In the genomic region with DNA sequence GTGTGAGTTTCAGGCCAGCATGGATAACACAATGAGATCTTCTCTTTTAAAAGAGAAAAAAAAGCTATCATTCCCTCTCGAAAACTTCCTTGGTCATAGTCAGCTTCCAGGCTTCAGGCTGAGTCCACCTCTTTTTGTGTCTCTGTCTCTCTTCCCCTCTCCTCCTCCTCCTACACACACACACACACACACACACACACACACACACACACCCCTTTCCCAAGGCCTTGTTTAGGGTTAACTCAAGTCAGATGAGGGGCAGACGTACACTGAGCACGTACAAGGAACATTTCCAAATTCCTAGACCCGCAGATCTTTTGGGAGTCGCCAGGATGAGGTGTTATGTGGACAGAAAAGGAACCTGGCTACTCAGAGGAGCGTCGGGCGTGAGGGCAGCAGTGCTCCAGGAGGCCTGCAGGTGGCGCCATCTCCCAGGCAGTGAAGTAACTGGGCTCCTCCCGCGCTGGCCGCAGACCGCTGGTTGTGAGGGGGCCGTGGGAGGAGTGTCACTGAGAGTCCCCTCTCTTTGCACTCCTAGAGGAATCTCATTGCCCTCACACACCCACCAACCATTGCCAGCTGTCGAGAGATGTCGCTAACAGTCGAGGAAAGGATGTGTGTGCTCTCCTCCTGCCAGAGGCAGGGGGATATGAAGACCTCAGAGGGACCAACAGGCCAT, we compare ENCODE assay signal across 8 mouse cellular contexts. TPM values are rescaled to one million over a fixed set of nuclear protein-coding genes. Genes with fewer than 3 reads are reported as not detected.
DNase-seq lines count a peak whose midpoint lies in the region; ATAC-seq and TF ChIP-seq lines count a peak whose summit lies in the region.

No protein-coding gene starts in this region.

- TF ChIP-seq POLR2A in embryonic fibroblast, embryonic 13.5 days (IDR thresholded peaks at IDR 0.05; ENCODE audit: low read depth, low read length) = no peak

- TF ChIP-seq CTCF in embryonic fibroblast, embryonic 13.5 days (IDR thresholded peaks at IDR 0.05; ENCODE audit: borderline replicate concordance, insufficient read depth, low read length) = peak; percentile 97
- peak; percentile 93 for TF ChIP-seq CTCF in left cerebral cortex, adult 2 months (IDR thresholded peaks at IDR 0.05)

- peak; percentile 96 for ATAC-seq in megakaryocyte, adult 5-6 weeks (ENCODE audit: poor library complexity, severe bottlenecking)

- no peak overlapping the region for H3K4me3 ChIP-seq in embryonic fibroblast, embryonic 13.5 days (ENCODE audit: insufficient read depth, low read length)
- H3K4me3 ChIP-seq in left cerebral cortex, adult 2 months = no peak overlapping the region; the same call in 1 of the 2 replicates

- intact Hi-C loops in heart, postnatal 14 days (cut with DNase I) = loop anchor here (1.0 kb wide), 1 partner anchor 237 kb away; no protein-coding TSS in a partner anchor
- intact Hi-C loops in left cerebral cortex, adult 2 months (cut with DNase I) = loop anchor here (1.0 to 2.0 kb wide), 3 partner anchors 153 to 290 kb away; no protein-coding TSS in a partner anchor

- DNase-seq in ES-CJ7 (ENCODE audit: low read depth, low spot score) = peak; percentile 67
- DNase-seq in brain, adult 2 months (ENCODE audit: low read depth, low spot score) = peak; percentile 83
- DNase-seq in heart, postnatal 14 days = peak; percentile 74 to 82
- DNase-seq in left cerebral cortex, adult 2 months (ENCODE audit: extremely low spot score in 1 of 2, low spot score in 2 of 2) = peak; percentile 63 to 76
- DNase-seq in right cerebral cortex, adult 2 months (ENCODE audit: low spot score in 2 of 2) = peak; percentile 52 to 71
- DNase-seq in yolk sac, embryonic 10.5 days (ENCODE audit: low spot score) = peak; percentile 57

- no peaks in the 10 kb centered on the region for H3K4me1 ChIP-seq in embryonic fibroblast, embryonic 13.5 days (ENCODE audit: control insufficient read depth, insufficient read depth, low read length)

- H3K27ac ChIP-seq in embryonic fibroblast, embryonic 13.5 days (ENCODE audit: insufficient read depth, low read length) = no peak overlapping the region
- no peak overlapping the region for H3K27ac ChIP-seq in left cerebral cortex, adult 2 months

RNA-seq across cellular contexts. Expression of gene Chmp4b, which starts 51.3 kb away (rescaled TPM):
- 150 and 153 TPM in 2 replicates for polyA plus RNA-seq in embryonic fibroblast, embryonic 13.5 days (2011; ENCODE audit: insufficient read length, low read depth, missing spikeins)
- total RNA-seq in heart, postnatal 14 days (2021) = 100 to 1,000 TPM; 105 to 112 TPM
- 100 to 1,000 TPM; 215 to 217 TPM for total RNA-seq in left cerebral cortex, adult 2 months (2021)
- total RNA-seq in megakaryocyte, adult 5-6 weeks (2015) = 117 and 122 TPM in 2 replicates
- total RNA-seq in megakaryocyte, adult 5-6 weeks (2017) = 166 and 187 TPM in 2 replicates
